Mouse (Mus musculus) right cerebral cortex, adult 2 months (tissue): ENCODE data around the gene 2900011O08Rik.

Source experiments
- DNase-seq, 2 experiments: peaks; one replicate each; pipeline ENCODE4 v3.0.0; 2021 to 2022; ENCODE audit warnings: low spot score in 2 of 2

The 2900011O08Rik gene

GRCm38 (mm10) chr16:14137976-14138561 is 151.7 kb downstream of the 2900011O08Rik start:
- no peak for DNase-seq

DNA sequence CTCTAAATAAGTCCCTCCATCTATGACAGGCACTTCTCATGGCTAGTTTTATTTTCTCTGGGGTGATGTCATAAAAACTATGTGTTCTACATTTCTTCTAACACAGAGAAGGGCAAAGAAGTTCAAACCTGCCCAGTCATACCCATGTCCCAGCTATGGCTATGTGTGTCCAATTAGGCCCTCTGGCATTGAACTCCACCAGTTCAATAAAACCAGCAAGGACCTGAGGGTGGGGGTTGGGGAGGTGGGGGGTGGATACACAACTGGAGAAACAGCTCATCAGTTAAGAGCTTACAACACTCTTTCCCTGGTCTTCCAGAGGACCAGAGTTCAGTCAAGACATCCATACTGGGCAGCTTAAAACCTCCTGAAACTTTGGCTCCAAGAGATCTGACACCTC is 152.7 kb downstream of the 2900011O08Rik start:
- DNase-seq, result no peak

DNA sequence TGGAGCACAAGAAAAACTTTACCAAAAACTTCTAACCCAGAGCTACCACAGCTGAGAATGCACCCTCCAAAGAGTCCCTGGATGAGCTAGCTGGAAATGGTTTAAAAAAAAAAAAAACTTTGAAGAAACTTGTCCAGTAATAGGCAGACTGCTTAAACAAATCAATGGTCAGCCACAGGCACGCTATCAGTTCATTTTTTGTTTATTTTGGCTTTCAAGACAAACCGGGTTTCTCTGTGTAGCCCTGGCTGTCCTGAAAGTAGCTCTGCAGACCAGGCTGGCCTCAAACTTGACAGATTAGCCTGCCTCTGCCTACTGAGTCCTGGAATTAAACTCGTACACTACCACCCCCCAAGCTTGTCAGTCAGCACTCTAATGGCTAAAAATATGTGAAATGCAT is 156.9 kb downstream of the 2900011O08Rik start:
- no peak for DNase-seq

DNA sequence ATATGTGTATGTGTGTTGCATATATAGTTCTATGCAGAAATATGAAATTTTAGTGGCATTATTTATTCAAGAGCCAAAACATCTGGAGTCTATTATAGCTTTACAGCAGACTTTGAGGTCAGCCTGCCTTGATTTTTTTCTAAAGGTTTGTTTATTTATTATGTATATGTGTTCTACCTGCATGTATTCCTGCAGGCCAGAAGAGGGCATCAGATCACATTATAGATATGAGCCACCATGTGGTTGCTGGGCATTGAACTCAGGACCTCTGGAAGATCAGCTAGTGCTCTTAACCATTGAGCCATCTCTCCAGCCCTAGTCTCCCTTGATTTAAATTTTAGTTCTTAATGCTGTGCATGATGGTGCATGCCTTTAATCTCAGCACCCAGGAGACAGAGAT is 161.3 kb downstream of the 2900011O08Rik start:
- no peak for DNase-seq
